Mouse (Mus musculus) embryonic fibroblast, embryonic 13.5 days (primary cell): Measurements from ENCODE around the gene B3galt4.

Experiments
- CTCF ChIP-seq: IDR thresholded peaks from 2 replicates; pipeline ENCODE4 v1.5.1; 2011; ENCODE audit warnings: mild to moderate bottlenecking, control low read depth, low read length, moderate library complexity, borderline replicate concordance; ENCODE audit not compliant: insufficient read depth
- POLR2A ChIP-seq: IDR thresholded peaks from 2 replicates; pipeline ENCODE4 v1.6.1; 2011; ENCODE audit warnings: low read depth, mild to moderate bottlenecking, control low read depth, low read length, moderate library complexity

DNA sequence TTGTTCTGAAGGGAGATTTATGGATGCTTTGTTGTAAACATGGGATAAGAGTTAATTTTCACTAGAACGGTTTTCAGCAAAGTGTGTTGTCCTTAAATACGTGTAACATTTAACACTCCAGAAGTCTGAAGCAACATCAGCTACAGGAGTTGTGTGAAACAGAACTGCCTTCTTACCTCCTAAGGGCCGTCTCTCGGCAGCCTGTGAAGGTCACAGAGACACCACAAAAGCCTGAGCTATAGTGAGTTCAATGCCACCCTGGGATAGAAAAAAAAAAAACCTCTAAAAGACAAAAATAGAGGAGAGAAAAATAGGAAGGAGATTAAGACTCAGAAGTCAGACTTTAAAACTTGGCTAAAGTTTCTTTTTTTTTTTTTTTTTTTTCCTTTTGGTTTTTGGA, 49.2 kb downstream of the B3galt4 start:
- TF ChIP-seq POLR2A (no peak), CTCF (no peak)
